Mouse (Mus musculus): ENCODE data around the gene Mtch1.
"Not testable (repeated sequence)": the region's sequence is repeated elsewhere in the genome, so short reads cannot be mapped to it uniquely, and the experiment has no call there.

Gene Mtch1

GRCm38 (mm10) chr17:29332186-29332685 is 15.5 kb downstream of the Mtch1 start:
- no peak for DNase-seq (ENCODE audit: low read depth, low spot score)

GRCm38 (mm10) chr17:29330671-29331410 is 16.9 kb downstream of the Mtch1 start:
- no peak for DNase-seq (ENCODE audit: low read depth, low spot score)

GRCm38 (mm10) chr17:29330221-29330620 is 17.5 kb downstream of the Mtch1 start:
- no peak for DNase-seq (ENCODE audit: low read depth, low spot score)

- DNase-seq (ENCODE audit: low read depth, low spot score) = no peak
Observed at GRCm38 (mm10) chr17:29327691-29328090, 20.0 kb downstream of the Mtch1 start.

GRCm38 (mm10) chr17:29326531-29327529 is 20.9 kb downstream of the Mtch1 start:
- no peak for DNase-seq (ENCODE audit: low read depth, low spot score)

- no peak for DNase-seq (ENCODE audit: low read depth, low spot score)
Observed at GRCm38 (mm10) chr17:29325831-29326230, 21.9 kb downstream of the Mtch1 start.

GRCm38 (mm10) chr17:29323625-29324024 is 24.1 kb downstream of the Mtch1 start:
- DNase-seq (ENCODE audit: low read depth, low spot score) = no peak

GRCm38 (mm10) chr17:29322603-29322962 is 25.2 kb downstream of the Mtch1 start:
- peak; percentile 57 for DNase-seq (ENCODE audit: low read depth, low spot score)

GRCm38 (mm10) chr17:29321765-29322602 is 25.8 kb downstream of the Mtch1 start:
- DNase-seq (ENCODE audit: low read depth, low spot score) = no peak

- no peak for DNase-seq (ENCODE audit: low read depth, low spot score)
Observed at GRCm38 (mm10) chr17:29319881-29320639, 27.7 kb downstream of the Mtch1 start.

- no peak for DNase-seq (ENCODE audit: low read depth, low spot score)
Observed at GRCm38 (mm10) chr17:29319476-29319875, 28.3 kb downstream of the Mtch1 start.

GRCm38 (mm10) chr17:29318731-29319250 is 28.9 kb downstream of the Mtch1 start:
- DNase-seq (ENCODE audit: low read depth, low spot score) = no peak

GRCm38 (mm10) chr17:29317380-29317779 is 30.4 kb downstream of the Mtch1 start, which contains the start of gene Pi16:
TSS of gene Pi16 (plus strand) at chr17:29317680.
- not testable (repeated sequence) for DNase-seq (ENCODE audit: low read depth, low spot score)

- DNase-seq (ENCODE audit: low read depth, low spot score) = no peak
Observed at GRCm38 (mm10) chr17:29316891-29317290, 30.8 kb downstream of the Mtch1 start.

GRCm38 (mm10) chr17:29315672-29316465 is 31.9 kb downstream of the Mtch1 start:
- DNase-seq (ENCODE audit: low read depth, low spot score) = no peak

GRCm38 (mm10) chr17:29313300-29313699 is 34.4 kb downstream of the Mtch1 start:
- DNase-seq (ENCODE audit: low read depth, low spot score) = no peak

GRCm38 (mm10) chr17:29312082-29312481 is 35.7 kb downstream of the Mtch1 start:
- DNase-seq (ENCODE audit: low read depth, low spot score) = no peak

- DNase-seq (ENCODE audit: low read depth, low spot score) = no peak
Observed at GRCm38 (mm10) chr17:29311602-29312001, 36.1 kb downstream of the Mtch1 start.

GRCm38 (mm10) chr17:29310056-29310623 is 37.6 kb downstream of the Mtch1 start:
- no peak for DNase-seq (ENCODE audit: low read depth, low spot score)
